Mouse (Mus musculus) kidney, adult 2 months (tissue): ENCODE measurements around the gene 9030025P20Rik. TPM values are rescaled to one million over a fixed set of nuclear protein-coding genes. Genes with fewer than 3 reads are reported as not detected.
"Not testable (repeated sequence)": the region's sequence is repeated elsewhere in the genome, so short reads cannot be mapped to it uniquely, and the experiment has no call there.

Source experiments
- DNase-seq: peaks from one replicate; pipeline ENCODE4 v3.0.0; 2021
- H3K27ac ChIP-seq: fragments of 200-500 bp; 2 replicates; pipeline ENCODE4 v1.5.1; 2012; ENCODE audit warnings: low read depth, low read length, control low read depth, inconsistent platforms; ENCODE audit not compliant: insufficient read depth
- H3K27me3 ChIP-seq: fragments of 200-500 bp; replicated peaks from 2 replicates; pipeline ENCODE4 v1.6.1; 2012; ENCODE audit warnings: mild to moderate bottlenecking, moderate library complexity, low read length, inconsistent platforms; ENCODE audit not compliant: control insufficient read depth, insufficient read depth
- H3K36me3 ChIP-seq: fragments of 200-500 bp; 2 replicates; pipeline ENCODE4 v1.6.1; 2012; ENCODE audit warnings: mild to moderate bottlenecking, moderate library complexity, low read length, inconsistent platforms; ENCODE audit not compliant: control insufficient read depth, insufficient read depth
- H3K4me1 ChIP-seq: fragments of 200-500 bp; 2 replicates; pipeline ENCODE4 v1.6.1; 2011; ENCODE audit warnings: low read length; ENCODE audit not compliant: control insufficient read depth, insufficient read depth
- H3K4me3 ChIP-seq: fragments of 200-500 bp; 2 replicates; pipeline ENCODE4 v1.5.1; 2011; ENCODE audit warnings: mild to moderate bottlenecking, low read depth, low read length, control low read depth; ENCODE audit not compliant: insufficient read depth
- WGBS: fragments of 180-500 bp; shearing (Covaris S2); methylation state at CpG from one replicate; pipeline ENCODE4 v1.1.7; 2018; 5-methylcytosine and 5-hydroxymethylcytosine counted together
- polyA plus RNA-seq: library from polyadenylated mRNA; depleted of rRNA; stranded (reverse); fragments of >200 nt; gene quantifications from 2 replicates; pipeline ENCODE4 v1.2.3, GENCODE M21; 2012; rRNA removed

Gene 9030025P20Rik
- polyA plus RNA-seq, 1 experiment, result 8.8 TPM

DNA sequence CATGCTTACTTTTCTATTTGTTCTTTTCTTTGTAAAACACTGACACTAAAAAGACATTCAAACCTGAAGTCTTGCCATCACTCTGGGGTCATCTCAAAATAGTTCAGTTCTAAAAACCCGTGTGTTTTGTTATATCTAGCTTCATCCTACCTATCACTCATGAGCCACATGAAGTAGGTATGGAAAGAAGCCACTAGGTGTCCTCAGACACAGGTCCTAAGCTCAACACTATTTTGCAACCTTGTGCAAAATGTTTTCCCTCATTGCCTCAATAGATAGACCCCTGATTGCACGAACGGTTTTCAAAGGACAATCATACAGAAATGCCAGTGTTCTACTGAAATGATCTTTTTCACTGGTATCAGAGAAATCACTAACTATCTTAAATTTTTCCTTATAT lies 30.8 kb downstream of the 9030025P20Rik start:
- H3K36me3 ChIP-seq, H3K4me3 ChIP-seq, DNase-seq, H3K27me3 ChIP-seq, H3K4me1 ChIP-seq, H3K27ac ChIP-seq: not testable (repeated sequence)
- no CpG with 5 or more reads among the region's 3 CpGs for WGBS

GRCm38 (mm10) chr17:15009706-15010413 lies 31.6 kb downstream of the 9030025P20Rik start, which contains the start of gene Gm3435:
Gm3435 (plus strand) TSS chr17:15010176.
- H3K27ac ChIP-seq, H3K4me1 ChIP-seq, H3K27me3 ChIP-seq, DNase-seq, H3K36me3 ChIP-seq, H3K4me3 ChIP-seq: not testable (repeated sequence)
- WGBS, result no CpG with 5 or more reads among the region's 60 CpGs

GRCm38 (mm10) chr17:15021503-15022220 lies 43.4 kb downstream of the 9030025P20Rik start:
- WGBS, result 79% methylated on average over 3 of the region's 3 CpGs
- H3K36me3 ChIP-seq, H3K4me3 ChIP-seq, H3K27ac ChIP-seq, H3K27me3 ChIP-seq, H3K4me1 ChIP-seq: not testable (repeated sequence)
- peak; percentile 12 for DNase-seq

DNA sequence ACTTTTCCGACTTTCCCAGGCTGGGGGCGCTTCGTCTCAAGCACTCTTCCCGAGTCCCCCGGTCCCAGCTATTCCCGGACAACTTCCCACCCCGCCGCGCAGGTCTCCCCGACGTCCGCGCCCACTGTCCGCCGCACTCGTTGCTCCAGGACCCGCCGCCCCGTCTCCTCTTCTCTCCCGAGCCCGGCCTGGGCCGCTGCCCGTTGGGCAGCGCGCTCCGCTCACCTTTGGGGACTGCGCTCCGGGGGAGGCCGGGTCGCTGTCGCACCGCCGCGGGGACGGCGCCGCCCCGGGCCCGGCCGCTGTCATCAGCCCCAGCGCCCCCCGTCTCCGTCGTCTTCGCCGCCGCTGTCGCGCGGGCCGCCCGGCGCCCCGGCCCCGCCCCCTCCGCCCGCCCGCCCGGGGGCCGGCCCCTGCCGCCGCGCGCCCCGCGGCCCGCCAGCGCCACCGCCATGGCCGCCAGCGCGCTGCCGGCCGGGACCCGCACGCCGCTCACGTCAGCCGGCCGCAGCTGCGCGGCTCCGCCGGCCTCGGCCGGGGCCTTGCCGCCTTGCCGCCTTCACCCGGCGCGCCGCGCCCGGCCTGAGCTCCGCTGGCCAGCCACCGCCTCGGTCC lies 45.7 kb downstream of the 9030025P20Rik start:
- not testable (repeated sequence) for H3K27ac ChIP-seq, H3K36me3 ChIP-seq
- no CpG with 5 or more reads among the region's 97 CpGs for WGBS

GRCm38 (mm10) chr17:15024502-15025193 lies 46.4 kb downstream of the 9030025P20Rik start:
- H3K27me3 ChIP-seq, H3K27ac ChIP-seq, H3K36me3 ChIP-seq, H3K4me3 ChIP-seq, H3K4me1 ChIP-seq, DNase-seq: not testable (repeated sequence)
- WGBS, result no CpG with 5 or more reads among the region's 48 CpGs

More for the DNA sequence above, 45.7 kb downstream of the 9030025P20Rik start:
- not testable (repeated sequence) for H3K4me3 ChIP-seq, H3K27me3 ChIP-seq, H3K4me1 ChIP-seq, DNase-seq

GRCm38 (mm10) chr17:15025513-15025912 lies 47.2 kb downstream of the 9030025P20Rik start:
- H3K4me3 ChIP-seq, H3K27ac ChIP-seq, H3K36me3 ChIP-seq, H3K27me3 ChIP-seq, H3K4me1 ChIP-seq, DNase-seq: not testable (repeated sequence)
- WGBS, result no CpG with 5 or more reads among the region's 6 CpGs

DNA sequence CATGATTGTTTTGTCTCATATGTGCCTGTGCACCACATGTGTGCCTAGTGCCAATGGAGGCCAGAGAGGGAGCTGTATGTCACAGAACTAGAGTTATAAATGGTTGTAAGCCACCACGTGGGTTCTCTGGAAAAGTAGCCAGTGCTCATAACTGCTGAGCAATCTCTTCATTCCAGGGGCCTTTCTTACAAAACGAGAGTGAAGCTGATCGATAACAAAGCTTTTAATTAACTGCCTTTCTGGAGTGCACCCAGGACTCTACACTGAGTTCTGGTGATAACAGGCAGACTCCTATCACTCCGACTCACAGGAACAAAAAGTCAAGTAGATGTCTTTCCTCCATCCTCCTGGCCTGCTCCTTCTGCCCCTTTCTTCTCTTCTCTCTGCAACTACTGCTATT lies 53.1 kb downstream of the 9030025P20Rik start:
- not testable (repeated sequence) for H3K27me3 ChIP-seq, DNase-seq, H3K36me3 ChIP-seq, H3K4me3 ChIP-seq, H3K27ac ChIP-seq, H3K4me1 ChIP-seq
- no CpG with 5 or more reads among the region's 4 CpGs for WGBS

- not testable (repeated sequence) for H3K27ac ChIP-seq, DNase-seq, H3K4me3 ChIP-seq, H3K4me1 ChIP-seq, H3K27me3 ChIP-seq, H3K36me3 ChIP-seq
- no CpG with 5 or more reads among the region's 3 CpGs for WGBS
Observed at GRCm38 (mm10) chr17:15040455-15040854, 62.2 kb downstream of the 9030025P20Rik start.

Other genes with a start within 250 kb of the 9030025P20Rik start
- gene Wdr27, start 35.3 kb upstream of the 9030025P20Rik start, polyA plus RNA-seq, result 4.7 and 5.6 TPM in 2 replicates
- 17.5 and 20.6 TPM in 2 replicates for gene 1600012H06Rik, start 35.3 kb upstream of the 9030025P20Rik start, polyA plus RNA-seq
- 18.5 and 23.4 TPM in 2 replicates for gene Phf10, start 17.2 kb upstream of the 9030025P20Rik start, polyA plus RNA-seq
- 0.86 and 1.0 TPM in 2 replicates for gene Gm3417, start 322 bp downstream of the 9030025P20Rik start, polyA plus RNA-seq
- 1.6 and 3.7 TPM in 2 replicates for gene Gm3435, start 31.7 kb downstream of the 9030025P20Rik start, polyA plus RNA-seq
- 40.6 and 42.7 TPM in 2 replicates for gene Ermard, start 62.7 kb downstream of the 9030025P20Rik start, polyA plus RNA-seq
- gene Tcte3, start 63.0 kb downstream of the 9030025P20Rik start, polyA plus RNA-seq, result not detected in 2 replicates
- gene Gm3448, start 63.1 kb downstream of the 9030025P20Rik start, polyA plus RNA-seq, result 0.88 and 1.1 TPM in 2 replicates